Mouse (Mus musculus): ENCODE data around the gene Chfr. TPM values are rescaled to one million over a fixed set of nuclear protein-coding genes. Genes with fewer than 3 reads are reported as not detected.

The Chfr gene
- polyA plus RNA-seq, 1 experiment from 2014 or later: 101 TPM

GRCm38 (mm10) chr5:110100921-110101631 is 34.6 kb upstream of the Chfr start:
- H3K9me3 ChIP-seq (ENCODE audit: control insufficient read depth, low read length): no peaks in the 10 kb centered on the region
- H3K36me3 ChIP-seq (ENCODE audit: control insufficient read depth, insufficient read depth, low read length): peaks cover 28% of the 10 kb centered on the region
- H3K9ac ChIP-seq (replicated peaks; ENCODE audit: low read depth, low read length): peak overlapping the region; percentile 39
- peaks cover 15% of the 10 kb centered on the region; the same call in 1 of the 2 replicates for H3K4me1 ChIP-seq (ENCODE audit: control insufficient read depth, insufficient read depth, low read length)
- 1% methylated on average over 32 of the region's 37 CpGs for WGBS
- no peaks in the 10 kb centered on the region for H3K27me3 ChIP-seq (ENCODE audit: control insufficient read depth, insufficient read depth, low read length)
- peak overlapping the region; percentile 27 for H3K4me3 ChIP-seq (ENCODE audit: low read depth, low read length)
- H3K27ac ChIP-seq (ENCODE audit: low read depth, low read length): no peak overlapping the region
- H3K4me2 ChIP-seq (ENCODE audit: low read depth, low read length): peak overlapping the region; percentile 65
- ATAC-seq (ENCODE audit: low read depth): peak; percentile 36

- peak overlapping the region; percentile 65 for H3K4me2 ChIP-seq (ENCODE audit: low read depth, low read length)
- H3K27me3 ChIP-seq (ENCODE audit: control insufficient read depth, insufficient read depth, low read length): no peaks in the 10 kb centered on the region
- no peaks in the 10 kb centered on the region for H3K9me3 ChIP-seq (ENCODE audit: control insufficient read depth, low read length)
- peaks cover 28% of the 10 kb centered on the region for H3K36me3 ChIP-seq (ENCODE audit: control insufficient read depth, insufficient read depth, low read length)
- WGBS: 25% methylated on average over 34 of the region's 34 CpGs
- peak overlapping the region; percentile 39 for H3K9ac ChIP-seq (replicated peaks; ENCODE audit: low read depth, low read length)
- H3K4me3 ChIP-seq (ENCODE audit: low read depth, low read length): peak overlapping the region; percentile 27
- H3K27ac ChIP-seq (ENCODE audit: low read depth, low read length): no peak overlapping the region
- ATAC-seq (ENCODE audit: low read depth): peak; percentile 62
- H3K4me1 ChIP-seq (ENCODE audit: control insufficient read depth, insufficient read depth, low read length): peaks cover 21% of the 10 kb centered on the region; the same call in 1 of the 2 replicates
These were observed 33.8 kb upstream of the Chfr start for GRCm38 (mm10) chr5:110101716-110102347.

GRCm38 (mm10) chr5:110102429-110102828 is 33.2 kb upstream of the Chfr start:
- Histone ChIP-seq H3K36me3 (ENCODE audit: control insufficient read depth, insufficient read depth, low read length) (peaks cover 28% of the 10 kb centered on the region), H3K9me3 (ENCODE audit: control insufficient read depth, low read length) (no peaks in the 10 kb centered on the region), H3K4me2 (ENCODE audit: low read depth, low read length) (peak overlapping the region; percentile 65; the same call in 1 of the 2 replicates), H3K4me1 (ENCODE audit: control insufficient read depth, insufficient read depth, low read length) (peaks cover 23% of the 10 kb centered on the region; the same call in 1 of the 2 replicates), H3K27ac (ENCODE audit: low read depth, low read length) (no peak overlapping the region), H3K27me3 (ENCODE audit: control insufficient read depth, insufficient read depth, low read length) (no peaks in the 10 kb centered on the region), H3K9ac (replicated peaks; ENCODE audit: low read depth, low read length) (no peak overlapping the region), H3K4me3 (ENCODE audit: low read depth, low read length) (no peak overlapping the region)
- WGBS: 87% methylated on average over 13 of the region's 13 CpGs
- no peak for ATAC-seq (ENCODE audit: low read depth)

GRCm38 (mm10) chr5:110102853-110103625 is 32.6 kb upstream of the Chfr start:
- Histone ChIP-seq H3K4me2 (ENCODE audit: low read depth, low read length) (no peak overlapping the region), H3K4me3 (ENCODE audit: low read depth, low read length) (no peak overlapping the region), H3K36me3 (ENCODE audit: control insufficient read depth, insufficient read depth, low read length) (peaks cover 28% of the 10 kb centered on the region), H3K27ac (ENCODE audit: low read depth, low read length) (no peak overlapping the region), H3K4me1 (ENCODE audit: control insufficient read depth, insufficient read depth, low read length) (peaks cover 23% of the 10 kb centered on the region; the same call in 1 of the 2 replicates), H3K9me3 (ENCODE audit: control insufficient read depth, low read length) (no peaks in the 10 kb centered on the region), H3K9ac (replicated peaks; ENCODE audit: low read depth, low read length) (no peak overlapping the region), H3K27me3 (ENCODE audit: control insufficient read depth, insufficient read depth, low read length) (no peaks in the 10 kb centered on the region)
- WGBS: 94% methylated on average over 19 of the region's 19 CpGs
- ATAC-seq (ENCODE audit: low read depth): no peak

- Histone ChIP-seq H3K4me2 (ENCODE audit: low read depth, low read length) (no peak overlapping the region), H3K27ac (ENCODE audit: low read depth, low read length) (no peak overlapping the region), H3K9ac (replicated peaks; ENCODE audit: low read depth, low read length) (no peak overlapping the region), H3K36me3 (ENCODE audit: control insufficient read depth, insufficient read depth, low read length) (peaks cover 28% of the 10 kb centered on the region), H3K4me1 (ENCODE audit: control insufficient read depth, insufficient read depth, low read length) (peaks cover 23% of the 10 kb centered on the region; the same call in 1 of the 2 replicates), H3K9me3 (ENCODE audit: control insufficient read depth, low read length) (no peaks in the 10 kb centered on the region), H3K4me3 (ENCODE audit: low read depth, low read length) (no peak overlapping the region), H3K27me3 (ENCODE audit: control insufficient read depth, insufficient read depth, low read length) (no peaks in the 10 kb centered on the region)
- WGBS: 95% methylated on average over 27 of the region's 27 CpGs
- ATAC-seq (ENCODE audit: low read depth): no peak
These were observed 31.6 kb upstream of the Chfr start for GRCm38 (mm10) chr5:110103901-110104615.

GRCm38 (mm10) chr5:110104616-110105380 is 30.8 kb upstream of the Chfr start:
- Histone ChIP-seq H3K4me3 (ENCODE audit: low read depth, low read length) (no peak overlapping the region), H3K9me3 (ENCODE audit: control insufficient read depth, low read length) (no peaks in the 10 kb centered on the region), H3K4me2 (ENCODE audit: low read depth, low read length) (no peak overlapping the region), H3K27ac (ENCODE audit: low read depth, low read length) (no peak overlapping the region), H3K36me3 (ENCODE audit: control insufficient read depth, insufficient read depth, low read length) (peaks cover 28% of the 10 kb centered on the region), H3K27me3 (ENCODE audit: control insufficient read depth, insufficient read depth, low read length) (no peaks in the 10 kb centered on the region), H3K4me1 (ENCODE audit: control insufficient read depth, insufficient read depth, low read length) (peaks cover 23% of the 10 kb centered on the region; the same call in 1 of the 2 replicates), H3K9ac (replicated peaks; ENCODE audit: low read depth, low read length) (no peak overlapping the region)
- ATAC-seq (ENCODE audit: low read depth): no peak
- 95% methylated on average over 36 of the region's 36 CpGs for whole genome bisulfite sequencing

- H3K9me3 ChIP-seq (ENCODE audit: control insufficient read depth, low read length): no peaks in the 10 kb centered on the region
- peak overlapping the region; percentile 75 for H3K4me3 ChIP-seq (ENCODE audit: low read depth, low read length)
- no peak overlapping the region for H3K27ac ChIP-seq (ENCODE audit: low read depth, low read length)
- peaks cover 28% of the 10 kb centered on the region for H3K36me3 ChIP-seq (ENCODE audit: control insufficient read depth, insufficient read depth, low read length)
- WGBS: 94% methylated on average over 25 of the region's 26 CpGs
- peak overlapping the region; percentile 76; the same call in 1 of the 2 replicates for H3K9ac ChIP-seq (replicated peaks; ENCODE audit: low read depth, low read length)
- ATAC-seq (ENCODE audit: low read depth): no peak
- H3K27me3 ChIP-seq (ENCODE audit: control insufficient read depth, insufficient read depth, low read length): no peaks in the 10 kb centered on the region
- H3K4me1 ChIP-seq (ENCODE audit: control insufficient read depth, insufficient read depth, low read length): peaks cover 15% of the 10 kb centered on the region; the same call in 1 of the 2 replicates
- peak overlapping the region; percentile 88 for H3K4me2 ChIP-seq (ENCODE audit: low read depth, low read length)
These were observed 29.3 kb upstream of the Chfr start for GRCm38 (mm10) chr5:110106140-110106871.

All from neural tube, embryonic 14.5 days (tissue).